Mouse (Mus musculus): ENCODE measurements around the gene Edn2. TPM values are rescaled to one million over a fixed set of nuclear protein-coding genes. Genes with fewer than 3 reads are reported as not detected.
A peak's percentile ranks its signal among the peaks of the same experiment; 100 is the strongest.

Gene Edn2
- 0.13 TPM in 1 of 2 replicates, not detected in the other for polyA plus RNA-seq (2014; fragmentation: Nextera tagmentation; extraction: Ambion mirVana)

GRCm38 (mm10) chr4:120161166-120161949, at the start of gene Edn2:
Gene Edn2 (plus strand): TSS chr4:120161206.
- Histone ChIP-seq H3K9ac (ENCODE audit: low read length) (no peak within 1 kb of the TSS), H3K4me1 (ENCODE audit: control insufficient read depth, insufficient read depth, low read length) (no peaks in the 10 kb centered on the region), H3K9me3 (ENCODE audit: control insufficient read depth, low read length) (no peaks in the 10 kb centered on the region), H3K4me2 (ENCODE audit: low read depth, severe bottlenecking) (no peak within 1 kb of the TSS), H3K27ac (replicated peaks; ENCODE audit: low read depth, low read length) (no peak within 1 kb of the TSS), H3K4me3 (ENCODE audit: low read depth, low read length) (no peak within 1 kb of the TSS), H3K36me3 (ENCODE audit: control insufficient read depth, insufficient read depth, low read length) (no peaks in the 10 kb centered on the region), H3K27me3 (ENCODE audit: control insufficient read depth, insufficient read depth, low read length) (0 out of 2 replicates have a peak, but pooled peaks cover 5% of the 10 kb centered on the region)
- DNase-seq (ENCODE audit: low spot score) (no peak), ATAC-seq (ENCODE audit: insufficient number of reproducible peaks, low FRiP score, low TSS enrichment, low read depth) (no peak)
- WGBS = 36% methylated on average over 28 of the region's 29 CpGs

DNA sequence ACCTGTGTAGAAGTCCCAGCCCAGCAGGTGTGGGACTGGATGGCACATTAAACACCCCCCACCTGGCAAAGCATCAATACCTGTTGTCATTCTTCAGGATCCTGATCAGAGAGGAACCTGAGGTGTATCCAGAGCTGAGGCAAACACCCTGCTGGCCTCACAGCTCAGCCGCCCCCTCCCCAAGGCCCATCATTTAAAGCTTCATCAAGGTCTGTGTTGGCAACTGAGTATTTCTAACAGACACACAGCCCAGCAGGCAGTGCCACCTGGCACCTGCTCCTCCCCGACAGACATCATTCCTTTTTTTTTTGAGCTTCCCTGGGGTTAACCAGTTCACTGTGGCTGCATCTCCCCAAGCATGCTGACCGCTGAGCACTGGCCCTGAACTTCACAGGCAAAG, 45.5 kb upstream of the Edn2 start:
- Histone ChIP-seq H3K9ac (ENCODE audit: low read length) (no peak overlapping the region), H3K4me3 (ENCODE audit: low read depth, low read length) (no peak overlapping the region), H3K36me3 (ENCODE audit: control insufficient read depth, insufficient read depth, low read length) (no peaks in the 10 kb centered on the region), H3K4me2 (ENCODE audit: low read depth, severe bottlenecking) (no peak overlapping the region), H3K27ac (replicated peaks; ENCODE audit: low read depth, low read length) (no peak overlapping the region), H3K27me3 (ENCODE audit: control insufficient read depth, insufficient read depth, low read length) (no peaks in the 10 kb centered on the region), H3K9me3 (ENCODE audit: control insufficient read depth, low read length) (no peaks in the 10 kb centered on the region), H3K4me1 (ENCODE audit: control insufficient read depth, insufficient read depth, low read length) (no peaks in the 10 kb centered on the region)
- DNase-seq (ENCODE audit: low spot score) (no peak), ATAC-seq (ENCODE audit: insufficient number of reproducible peaks, low FRiP score, low TSS enrichment, low read depth) (no peak)
- 83% methylated on average over 3 of the region's 3 CpGs for WGBS

GRCm38 (mm10) chr4:120116312-120116711, 44.7 kb upstream of the Edn2 start:
- Histone ChIP-seq H3K27me3 (ENCODE audit: control insufficient read depth, insufficient read depth, low read length) (no peaks in the 10 kb centered on the region), H3K36me3 (ENCODE audit: control insufficient read depth, insufficient read depth, low read length) (no peaks in the 10 kb centered on the region), H3K9ac (ENCODE audit: low read length) (no peak overlapping the region), H3K4me3 (ENCODE audit: low read depth, low read length) (no peak overlapping the region), H3K27ac (replicated peaks; ENCODE audit: low read depth, low read length) (no peak overlapping the region), H3K4me1 (ENCODE audit: control insufficient read depth, insufficient read depth, low read length) (no peaks in the 10 kb centered on the region), H3K9me3 (ENCODE audit: control insufficient read depth, low read length) (no peaks in the 10 kb centered on the region), H3K4me2 (ENCODE audit: low read depth, severe bottlenecking) (no peak overlapping the region)
- WGBS = 94% methylated on average over 1 of the region's 1 CpGs
- DNase-seq (ENCODE audit: low spot score) (no peak), ATAC-seq (ENCODE audit: insufficient number of reproducible peaks, low FRiP score, low TSS enrichment, low read depth) (no peak)

GRCm38 (mm10) chr4:120120276-120120675, 40.7 kb upstream of the Edn2 start:
- Histone ChIP-seq H3K9ac (ENCODE audit: low read length) (no peak overlapping the region), H3K4me3 (ENCODE audit: low read depth, low read length) (no peak overlapping the region), H3K4me2 (ENCODE audit: low read depth, severe bottlenecking) (no peak overlapping the region), H3K9me3 (ENCODE audit: control insufficient read depth, low read length) (no peaks in the 10 kb centered on the region), H3K4me1 (ENCODE audit: control insufficient read depth, insufficient read depth, low read length) (no peaks in the 10 kb centered on the region), H3K27ac (replicated peaks; ENCODE audit: low read depth, low read length) (no peak overlapping the region), H3K27me3 (ENCODE audit: control insufficient read depth, insufficient read depth, low read length) (no peaks in the 10 kb centered on the region), H3K36me3 (ENCODE audit: control insufficient read depth, insufficient read depth, low read length) (no peaks in the 10 kb centered on the region)
- WGBS = 37% methylated on average over 8 of the region's 8 CpGs
- ATAC-seq (ENCODE audit: insufficient number of reproducible peaks, low FRiP score, low TSS enrichment, low read depth) (no peak), DNase-seq (ENCODE audit: low spot score) (peak; percentile 66)

GRCm38 (mm10) chr4:120124656-120125055, 36.4 kb upstream of the Edn2 start:
- ATAC-seq (ENCODE audit: insufficient number of reproducible peaks, low FRiP score, low TSS enrichment, low read depth) = no peak
- H3K4me2 ChIP-seq (ENCODE audit: low read depth, severe bottlenecking) = no peak overlapping the region
- H3K4me1 ChIP-seq (ENCODE audit: control insufficient read depth, insufficient read depth, low read length) = no peaks in the 10 kb centered on the region
- WGBS = 81% methylated on average over 6 of the region's 6 CpGs
- no peak overlapping the region for H3K9ac ChIP-seq (ENCODE audit: low read length)
- no peak overlapping the region for H3K4me3 ChIP-seq (ENCODE audit: low read depth, low read length)
- no peaks in the 10 kb centered on the region for H3K9me3 ChIP-seq (ENCODE audit: control insufficient read depth, low read length)
- no peak overlapping the region for H3K27ac ChIP-seq (replicated peaks; ENCODE audit: low read depth, low read length)
- no peaks in the 10 kb centered on the region for H3K27me3 ChIP-seq (ENCODE audit: control insufficient read depth, insufficient read depth, low read length)
- H3K36me3 ChIP-seq (ENCODE audit: control insufficient read depth, insufficient read depth, low read length) = no peaks in the 10 kb centered on the region
- DNase-seq (ENCODE audit: low spot score) = no peak

GRCm38 (mm10) chr4:120126047-120126446, 35.0 kb upstream of the Edn2 start:
- H3K27ac ChIP-seq (replicated peaks; ENCODE audit: low read depth, low read length) = no peak overlapping the region
- ATAC-seq (ENCODE audit: insufficient number of reproducible peaks, low FRiP score, low TSS enrichment, low read depth) (no peak), DNase-seq (ENCODE audit: low spot score) (no peak)
- no peaks in the 10 kb centered on the region for H3K36me3 ChIP-seq (ENCODE audit: control insufficient read depth, insufficient read depth, low read length)
- H3K4me1 ChIP-seq (ENCODE audit: control insufficient read depth, insufficient read depth, low read length) = 0 out of 2 replicates have a peak, but pooled peaks cover 2% of the 10 kb centered on the region
- H3K4me2 ChIP-seq (ENCODE audit: low read depth, severe bottlenecking) = no peak overlapping the region
- no peak overlapping the region for H3K4me3 ChIP-seq (ENCODE audit: low read depth, low read length)
- WGBS = 89% methylated on average over 6 of the region's 6 CpGs
- H3K27me3 ChIP-seq (ENCODE audit: control insufficient read depth, insufficient read depth, low read length) = no peaks in the 10 kb centered on the region
- no peak overlapping the region for H3K9ac ChIP-seq (ENCODE audit: low read length)
- H3K9me3 ChIP-seq (ENCODE audit: control insufficient read depth, low read length) = no peaks in the 10 kb centered on the region

DNA sequence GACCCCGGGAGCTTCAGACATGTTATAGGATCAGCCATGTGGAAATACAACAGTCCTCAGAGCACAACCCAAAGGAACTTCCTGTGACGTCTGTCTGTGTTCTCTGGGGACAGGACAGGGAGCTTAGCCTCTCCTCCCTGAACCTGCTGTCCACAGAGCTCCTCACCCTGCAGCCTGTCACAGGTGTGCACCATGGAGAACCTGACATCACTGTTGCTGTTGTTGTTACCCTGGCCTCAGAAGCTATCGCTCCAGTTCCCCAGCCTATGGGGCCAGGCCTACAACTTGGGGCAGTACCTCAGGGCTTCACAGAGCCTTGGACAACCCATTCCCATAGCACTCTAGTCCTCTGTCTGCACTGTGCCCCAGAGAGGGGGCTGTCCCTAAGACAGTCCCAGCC, 33.7 kb upstream of the Edn2 start:
- Histone ChIP-seq H3K9ac (ENCODE audit: low read length) (no peak overlapping the region), H3K36me3 (ENCODE audit: control insufficient read depth, insufficient read depth, low read length) (no peaks in the 10 kb centered on the region), H3K9me3 (ENCODE audit: control insufficient read depth, low read length) (no peaks in the 10 kb centered on the region), H3K4me3 (ENCODE audit: low read depth, low read length) (no peak overlapping the region), H3K27me3 (ENCODE audit: control insufficient read depth, insufficient read depth, low read length) (no peaks in the 10 kb centered on the region), H3K4me1 (ENCODE audit: control insufficient read depth, insufficient read depth, low read length) (0 out of 2 replicates have a peak, but pooled peaks cover 3% of the 10 kb centered on the region), H3K27ac (replicated peaks; ENCODE audit: low read depth, low read length) (no peak overlapping the region), H3K4me2 (ENCODE audit: low read depth, severe bottlenecking) (no peak overlapping the region)
- DNase-seq (ENCODE audit: low spot score) (no peak), ATAC-seq (ENCODE audit: insufficient number of reproducible peaks, low FRiP score, low TSS enrichment, low read depth) (no peak)
- 85% methylated on average over 3 of the region's 3 CpGs for WGBS

GRCm38 (mm10) chr4:120128033-120128432, 33.0 kb upstream of the Edn2 start:
- no peaks in the 10 kb centered on the region for H3K9me3 ChIP-seq (ENCODE audit: control insufficient read depth, low read length)
- ATAC-seq (ENCODE audit: insufficient number of reproducible peaks, low FRiP score, low TSS enrichment, low read depth) = no peak
- 86% methylated on average over 4 of the region's 4 CpGs for WGBS

More at GRCm38 (mm10) chr4:120128033-120128432, 33.0 kb upstream of the Edn2 start:
- no peak overlapping the region for H3K9ac ChIP-seq (ENCODE audit: low read length)
- H3K36me3 ChIP-seq (ENCODE audit: control insufficient read depth, insufficient read depth, low read length) = no peaks in the 10 kb centered on the region
- 0 out of 2 replicates have a peak, but pooled peaks cover 3% of the 10 kb centered on the region for H3K4me1 ChIP-seq (ENCODE audit: control insufficient read depth, insufficient read depth, low read length)
- H3K4me3 ChIP-seq (ENCODE audit: low read depth, low read length) = no peak overlapping the region
- no peaks in the 10 kb centered on the region for H3K27me3 ChIP-seq (ENCODE audit: control insufficient read depth, insufficient read depth, low read length)
- no peak overlapping the region for H3K4me2 ChIP-seq (ENCODE audit: low read depth, severe bottlenecking)
- DNase-seq (ENCODE audit: low spot score) = no peak
- H3K27ac ChIP-seq (replicated peaks; ENCODE audit: low read depth, low read length) = no peak overlapping the region

Measured in limb, embryonic 11.5 days (tissue).